Mouse (Mus musculus) 416B (cell line): ENCODE results near the gene St6galnac6.

Experiments
- DNase-seq: peaks from one replicate; pipeline ENCODE4 v3.0.0; 2011; ENCODE audit warnings: low read depth

St6galnac6 gene

DNA sequence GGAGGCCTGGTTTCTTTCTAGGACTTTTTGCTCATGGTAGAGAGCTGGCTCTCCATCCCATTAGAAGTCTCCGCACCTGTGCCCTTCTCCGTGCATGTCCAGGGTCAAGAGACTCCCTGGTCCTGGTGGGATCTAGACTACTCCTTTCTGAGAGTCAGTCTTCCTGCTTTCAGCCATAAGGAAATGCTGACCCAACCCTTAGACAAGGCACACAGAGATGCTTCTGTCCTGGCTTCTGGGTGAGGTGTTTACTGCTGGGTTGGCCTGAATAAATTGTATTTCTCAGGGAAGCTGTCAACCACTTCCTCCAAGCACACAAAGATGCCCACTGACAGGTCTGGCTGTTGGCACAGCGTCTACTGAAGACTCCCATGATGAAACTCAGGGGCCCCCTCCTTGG lies at the start of gene St6galnac6:
Gene St6galnac6 (plus strand): TSS at position 301 of the 400 bp plus-strand sequence.
- DNase-seq: no peak

DNA sequence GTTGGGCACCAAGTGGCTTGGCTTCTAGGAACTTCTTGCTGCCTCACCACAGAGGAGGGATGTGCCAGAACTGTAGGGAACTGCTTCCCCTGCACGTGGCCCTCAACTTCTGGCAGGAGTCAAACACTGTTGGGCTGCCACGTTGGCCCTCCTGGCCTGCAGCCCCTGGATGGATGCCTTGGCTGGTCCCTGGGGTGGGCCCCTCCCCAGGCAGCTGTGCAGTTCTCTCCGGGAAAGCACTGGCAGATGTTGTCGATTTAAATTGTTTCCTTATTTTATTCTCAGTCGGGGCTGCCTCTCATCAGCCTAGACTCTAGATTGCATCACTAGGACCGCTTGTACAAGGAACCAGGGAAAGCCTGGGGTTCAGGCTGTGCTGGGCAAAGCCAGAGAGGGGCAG lies 49.7 kb upstream of the St6galnac6 start:
- DNase-seq: no peak

DNA sequence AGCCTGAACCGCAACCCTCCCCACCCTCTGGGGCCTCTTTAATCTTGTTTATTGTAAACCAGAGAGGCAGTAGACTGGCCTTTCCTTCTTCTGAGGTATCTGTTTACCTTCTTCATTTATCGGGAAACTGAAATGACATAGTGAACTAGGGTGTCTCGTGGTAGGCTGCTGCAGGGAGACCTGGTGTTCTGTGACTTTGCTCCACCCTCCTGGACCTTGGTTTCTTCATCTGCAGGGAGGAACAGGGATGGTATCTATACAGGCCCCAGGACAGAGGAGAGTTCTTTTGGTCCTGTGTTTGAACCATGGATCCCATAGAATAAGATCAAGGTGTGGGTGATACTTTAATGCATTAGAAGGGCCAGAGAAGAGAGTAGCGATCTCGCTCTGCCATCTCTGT lies 48.3 kb upstream of the St6galnac6 start:
- no peak for DNase-seq

DNA sequence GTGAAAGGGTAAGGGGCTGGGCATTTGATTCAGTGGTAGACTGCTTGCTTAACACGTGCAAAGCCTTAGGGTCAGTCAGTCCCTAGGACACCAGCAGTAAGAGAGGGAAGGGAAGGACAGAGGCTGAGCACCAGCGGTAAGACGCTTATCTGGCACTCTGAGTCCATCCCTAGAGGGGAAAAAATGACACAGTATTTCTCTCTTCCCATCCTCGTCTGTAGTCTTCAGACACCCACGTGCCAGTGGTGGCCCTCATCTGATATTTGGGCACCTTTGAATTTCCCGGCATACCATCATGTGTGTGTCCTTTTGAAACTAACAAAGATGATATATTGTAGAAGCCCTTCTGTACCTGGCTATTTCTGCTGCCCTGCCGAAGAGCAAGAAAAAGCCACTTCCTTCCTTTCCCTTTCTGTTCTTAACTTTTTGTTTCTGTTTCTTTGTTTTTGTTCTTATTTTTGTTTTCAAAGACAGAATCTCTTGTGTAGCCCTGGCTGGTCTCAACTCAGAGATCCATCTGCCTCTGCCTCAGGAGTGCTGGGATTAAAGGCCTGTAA lies 45.8 kb upstream of the St6galnac6 start:
- DNase-seq: peak; percentile 37

DNA sequence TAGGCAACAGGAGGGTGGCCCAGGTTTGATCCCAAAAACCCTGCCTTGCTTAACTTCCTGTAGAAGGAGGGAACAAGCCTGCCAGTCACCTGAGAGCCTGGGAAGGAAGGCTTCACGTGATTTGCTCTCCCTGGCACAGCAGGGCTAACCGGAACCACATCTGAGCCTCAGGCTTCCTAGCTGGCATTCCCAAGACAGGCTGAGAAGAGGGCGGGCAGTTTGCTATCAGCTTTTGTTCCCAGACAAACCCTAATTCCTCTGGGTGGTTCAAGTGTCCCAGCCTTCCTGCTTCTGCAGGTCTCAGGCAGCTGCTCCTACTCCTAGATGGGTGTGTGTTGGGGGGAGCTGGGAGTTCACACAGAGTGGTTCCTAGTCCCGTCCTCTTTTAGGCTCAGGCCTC lies 44.0 kb upstream of the St6galnac6 start:
- DNase-seq: no peak

DNA sequence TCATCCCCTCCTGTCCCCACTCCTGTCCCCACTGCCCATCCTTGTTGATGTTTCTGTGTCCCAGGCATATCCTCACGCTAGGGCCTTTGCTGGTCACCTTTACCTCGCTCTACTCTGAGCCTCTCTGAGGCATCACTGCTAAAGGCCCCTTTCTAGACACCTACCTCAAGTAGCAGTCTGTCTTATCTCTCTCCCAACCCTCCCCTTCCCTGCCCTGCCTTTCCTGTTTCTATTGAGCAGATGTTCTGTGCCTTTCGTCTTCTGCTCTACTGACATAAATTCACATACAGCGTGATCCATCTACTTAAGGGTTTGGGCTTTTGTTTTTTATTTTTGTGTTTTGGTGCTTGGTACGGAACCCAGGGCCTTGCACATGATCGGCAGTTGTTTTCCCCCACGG lies 43.5 kb upstream of the St6galnac6 start:
- DNase-seq: no peak

DNA sequence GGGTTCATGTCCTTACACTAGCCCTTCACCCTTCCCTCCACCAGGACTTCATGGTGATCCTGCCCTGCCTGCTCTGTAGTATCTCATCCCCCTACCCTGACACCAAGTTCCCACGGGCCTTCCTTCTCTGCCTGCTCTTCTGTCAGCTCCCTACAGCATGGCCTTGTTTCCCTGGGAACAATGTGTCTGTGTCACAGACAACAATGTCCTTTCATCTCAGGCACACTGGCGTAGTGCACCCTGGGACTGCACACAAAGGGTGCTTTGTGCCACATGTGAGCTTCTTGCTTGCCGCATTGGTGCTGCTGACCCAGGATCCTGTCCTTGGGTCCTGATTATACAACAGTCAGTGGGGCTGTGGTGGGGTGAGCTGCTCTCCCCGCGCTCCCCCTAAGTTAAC lies 39.9 kb upstream of the St6galnac6 start:
- no peak for DNase-seq

DNA sequence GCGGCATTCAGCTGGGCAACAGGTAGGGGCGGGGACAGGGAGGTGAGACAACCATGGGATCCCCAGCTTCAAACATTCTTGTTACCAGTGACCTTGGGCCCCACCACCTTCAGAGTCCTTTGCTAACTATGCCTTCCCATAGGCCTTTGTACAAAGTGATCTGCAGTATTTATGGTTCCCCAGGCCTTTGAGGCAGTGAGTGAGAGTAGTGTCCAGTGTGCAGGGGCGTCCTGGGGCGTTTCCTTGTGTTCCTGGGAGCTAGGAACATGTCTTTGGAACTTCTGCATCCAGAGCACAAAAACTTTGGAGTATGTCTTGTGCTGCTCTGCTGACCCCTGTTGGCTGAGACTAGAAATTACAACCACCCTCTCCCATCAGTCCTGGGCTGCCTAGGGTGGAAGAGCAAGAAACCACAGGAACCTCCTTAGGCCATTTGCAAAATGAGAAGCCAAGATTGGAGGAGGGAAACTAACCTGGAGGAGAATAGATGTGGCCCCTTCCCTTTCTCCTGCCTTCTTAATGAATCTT lies 32.9 kb upstream of the St6galnac6 start:
- DNase-seq: peak; percentile 83

DNA sequence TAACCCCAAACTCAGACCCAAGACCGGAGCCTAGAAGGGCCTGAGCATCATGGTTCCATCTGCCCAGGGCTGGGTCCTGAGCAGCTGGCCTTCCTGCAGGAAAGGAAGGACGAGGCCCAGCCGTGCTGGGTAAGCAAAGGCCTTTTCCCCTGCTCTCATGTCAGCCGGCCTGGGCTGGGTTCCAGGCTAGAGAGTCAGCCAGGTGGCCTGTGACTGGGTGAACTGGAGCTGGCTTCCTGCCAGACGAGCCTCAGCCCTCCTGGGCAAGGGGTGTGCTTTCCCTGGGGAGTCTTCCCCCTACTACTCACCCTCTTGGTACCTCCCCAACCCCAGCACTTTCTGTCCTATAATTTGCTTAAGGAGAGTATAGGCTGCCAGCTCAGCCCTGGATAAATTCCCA lies 31.4 kb upstream of the St6galnac6 start:
- no peak for DNase-seq

DNA sequence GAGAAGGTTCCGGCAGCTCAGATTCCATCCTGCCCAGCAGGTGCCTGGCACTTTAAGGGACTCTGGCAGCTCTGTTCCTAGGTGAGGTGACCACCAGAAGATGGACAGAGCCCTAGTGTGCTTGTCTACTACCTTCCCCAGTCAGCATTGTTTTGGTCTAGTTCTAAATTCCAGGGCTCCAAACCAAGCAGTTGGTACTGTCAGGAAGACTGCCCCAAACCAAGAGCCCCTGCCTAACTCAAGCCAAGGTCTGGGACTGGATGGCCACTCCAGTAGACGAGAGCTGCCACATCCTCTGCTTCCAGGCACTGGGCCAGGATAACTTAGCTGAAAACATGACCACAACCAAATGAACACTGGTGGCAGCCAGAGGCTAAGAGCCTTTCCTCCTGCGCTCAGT lies 30.6 kb upstream of the St6galnac6 start:
- DNase-seq: no peak

DNA sequence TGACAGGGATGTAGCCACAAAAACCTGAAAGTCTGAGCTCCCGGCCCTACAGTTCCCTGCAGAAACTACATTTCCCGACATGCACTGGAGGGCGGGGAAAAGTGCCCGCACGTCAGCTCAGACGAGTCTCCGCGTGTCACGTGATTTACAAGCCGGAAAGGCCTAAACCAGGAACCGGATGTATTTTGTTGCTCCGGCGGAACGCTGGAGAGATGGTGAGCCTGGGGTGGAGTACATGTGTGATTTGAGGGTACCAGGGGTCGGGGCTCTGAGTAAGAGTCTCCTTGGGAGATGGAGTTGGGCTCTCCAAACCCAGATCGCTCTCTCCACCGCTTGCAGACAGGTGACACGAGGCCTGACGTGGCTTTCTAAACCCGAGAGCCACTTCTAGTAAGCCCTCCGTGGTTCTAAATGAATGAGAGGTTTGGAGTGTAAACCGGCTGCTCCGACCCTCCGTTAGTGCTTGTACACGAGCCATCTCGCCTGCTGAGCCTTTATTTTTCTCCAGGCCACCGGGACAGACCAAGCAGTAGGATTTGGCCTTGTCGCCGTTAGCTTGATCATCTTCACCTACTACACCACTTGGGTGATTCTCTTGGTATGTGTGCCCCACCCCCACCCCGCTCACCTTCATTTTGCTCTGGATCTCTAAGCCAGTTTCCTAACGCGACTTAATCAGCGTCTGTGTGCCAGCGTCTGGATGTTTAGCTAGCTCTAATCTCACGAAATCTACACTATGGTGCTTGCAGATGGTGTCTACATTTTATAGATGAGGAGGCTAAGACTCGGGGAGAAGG lies 28.6 kb upstream of the St6galnac6 start, which contains the start of gene Dpm2:
Gene Dpm2 (plus strand): TSS at position 161 of the 797 bp plus-strand sequence.
- DNase-seq: peak; percentile 96

DNA sequence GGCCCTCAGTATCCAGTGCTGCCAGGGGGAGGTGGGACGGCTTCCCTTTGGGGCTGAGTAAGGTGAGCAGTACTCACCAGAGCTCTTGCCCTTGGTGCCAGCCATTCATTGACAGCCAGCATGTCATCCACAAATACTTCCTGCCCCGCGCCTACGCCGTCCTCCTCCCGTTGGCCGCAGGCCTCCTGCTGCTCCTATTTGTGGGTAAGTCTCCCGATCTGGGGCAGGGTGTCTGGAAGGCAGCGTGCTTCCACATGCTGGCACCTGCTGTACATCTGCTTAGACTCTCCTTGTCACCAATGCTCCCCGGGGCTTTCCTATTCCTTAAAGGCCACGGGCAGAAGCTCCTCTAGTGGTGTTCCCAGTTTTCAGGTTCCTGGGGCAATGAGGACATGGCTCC lies 27.3 kb upstream of the St6galnac6 start:
- no peak for DNase-seq

DNA sequence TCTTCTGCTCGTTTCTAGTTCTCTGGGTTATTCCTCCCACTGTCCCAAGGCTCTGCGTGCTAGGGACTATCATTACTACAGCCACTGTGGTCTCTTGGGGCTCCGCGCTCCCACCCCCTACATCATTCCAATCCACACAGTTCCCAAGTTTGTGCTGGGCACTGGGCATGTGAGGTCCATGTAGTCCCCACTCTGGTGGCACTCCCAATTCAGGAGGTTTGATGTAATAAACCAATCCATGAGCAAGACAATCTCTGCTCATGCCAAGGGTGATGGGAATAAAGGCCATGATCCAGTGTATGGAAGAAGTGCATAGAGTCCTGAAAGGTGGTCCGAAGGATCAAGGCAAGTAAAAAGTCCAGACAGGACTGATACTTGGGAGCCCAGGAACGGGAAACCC lies 25.0 kb upstream of the St6galnac6 start, which contains the start of gene Pip5kl1:
Gene Pip5kl1 (plus strand): TSS at position 301 of the 400 bp plus-strand sequence.
- no peak for DNase-seq

DNA sequence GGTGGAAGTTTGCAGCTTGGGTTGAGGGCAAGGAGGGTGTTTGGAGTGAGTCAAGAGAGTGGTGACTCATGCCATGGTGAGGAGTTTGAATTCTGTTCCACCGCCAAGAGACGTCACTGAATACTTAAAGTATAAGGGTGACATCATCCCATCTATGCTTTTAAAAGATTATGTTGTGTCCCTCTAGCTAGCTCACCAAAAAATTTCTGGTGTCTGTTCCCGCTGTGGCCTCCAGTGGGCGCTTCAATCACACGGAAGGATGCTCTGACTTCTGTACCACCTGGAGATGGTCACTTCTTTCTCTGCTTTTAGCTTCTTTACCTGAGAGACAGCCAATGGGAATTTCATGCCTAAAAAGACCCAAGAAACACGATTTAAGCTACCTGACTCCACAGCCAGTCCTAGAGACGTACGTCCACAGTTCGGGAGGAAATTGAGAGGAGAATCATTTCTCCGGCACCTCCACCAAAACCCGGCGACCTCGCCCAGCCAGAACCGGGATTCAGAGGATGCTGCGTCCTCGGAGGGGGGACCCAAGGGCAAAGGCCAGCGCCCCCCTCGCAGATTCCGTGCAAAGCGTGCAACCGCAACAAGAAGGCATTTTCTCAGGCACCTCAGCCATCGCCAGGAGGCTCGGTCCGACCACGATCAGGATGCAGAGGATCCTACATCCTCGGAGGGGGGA lies 24.5 kb upstream of the St6galnac6 start:
- DNase-seq: peak; percentile 70

DNA sequence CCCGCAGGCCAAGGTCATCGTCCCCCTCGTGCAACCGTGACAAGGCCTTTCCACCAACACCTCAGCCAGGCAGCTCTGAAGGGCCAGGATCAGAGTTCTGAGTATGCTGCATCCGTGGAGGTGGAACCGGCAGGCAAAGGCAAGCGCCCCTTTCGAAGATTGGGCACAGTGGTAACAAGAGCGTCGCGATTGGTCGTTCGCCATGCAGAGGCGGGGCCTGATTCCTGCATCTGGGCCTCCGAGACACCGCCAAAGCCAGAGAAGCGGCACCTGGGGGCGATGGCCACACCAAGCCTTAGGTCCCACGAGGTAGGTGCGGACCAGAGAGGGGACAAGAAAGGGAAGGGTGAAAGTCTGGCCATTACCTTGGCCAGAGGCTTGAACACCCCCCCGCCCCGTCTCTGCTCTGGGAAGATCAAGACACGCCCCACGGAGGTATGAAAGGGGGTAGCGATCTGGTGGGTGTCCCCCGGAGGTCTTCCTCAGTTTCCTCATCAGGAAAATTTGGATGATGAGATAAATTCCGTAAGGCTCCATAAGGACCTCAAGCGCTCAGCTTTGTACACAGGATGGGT lies 23.8 kb upstream of the St6galnac6 start, which contains the start of gene 9430097D07Rik:
Gene 9430097D07Rik (minus strand): TSS at position 99 of the 575 bp plus-strand sequence.
- no peak for DNase-seq

DNA sequence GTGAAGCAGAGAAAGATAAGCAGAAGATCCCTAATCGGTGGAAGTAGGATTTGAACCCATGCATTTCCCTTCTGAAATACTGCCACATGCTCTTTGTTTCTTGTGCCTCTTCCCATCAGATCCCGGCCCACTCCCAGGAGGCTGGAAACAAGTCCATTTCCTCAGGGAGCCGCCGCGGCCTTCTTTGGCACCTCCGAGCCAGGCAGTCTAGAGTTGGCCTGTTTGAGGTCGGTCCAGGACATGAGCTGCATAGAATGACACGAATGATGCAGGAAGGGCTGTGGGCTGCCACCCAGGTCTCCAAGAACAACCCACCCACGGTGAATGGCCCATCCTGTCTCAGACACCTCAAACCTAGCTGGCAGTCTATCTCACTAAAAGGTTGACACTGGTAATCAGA lies 23.0 kb upstream of the St6galnac6 start:
- DNase-seq: no peak

DNA sequence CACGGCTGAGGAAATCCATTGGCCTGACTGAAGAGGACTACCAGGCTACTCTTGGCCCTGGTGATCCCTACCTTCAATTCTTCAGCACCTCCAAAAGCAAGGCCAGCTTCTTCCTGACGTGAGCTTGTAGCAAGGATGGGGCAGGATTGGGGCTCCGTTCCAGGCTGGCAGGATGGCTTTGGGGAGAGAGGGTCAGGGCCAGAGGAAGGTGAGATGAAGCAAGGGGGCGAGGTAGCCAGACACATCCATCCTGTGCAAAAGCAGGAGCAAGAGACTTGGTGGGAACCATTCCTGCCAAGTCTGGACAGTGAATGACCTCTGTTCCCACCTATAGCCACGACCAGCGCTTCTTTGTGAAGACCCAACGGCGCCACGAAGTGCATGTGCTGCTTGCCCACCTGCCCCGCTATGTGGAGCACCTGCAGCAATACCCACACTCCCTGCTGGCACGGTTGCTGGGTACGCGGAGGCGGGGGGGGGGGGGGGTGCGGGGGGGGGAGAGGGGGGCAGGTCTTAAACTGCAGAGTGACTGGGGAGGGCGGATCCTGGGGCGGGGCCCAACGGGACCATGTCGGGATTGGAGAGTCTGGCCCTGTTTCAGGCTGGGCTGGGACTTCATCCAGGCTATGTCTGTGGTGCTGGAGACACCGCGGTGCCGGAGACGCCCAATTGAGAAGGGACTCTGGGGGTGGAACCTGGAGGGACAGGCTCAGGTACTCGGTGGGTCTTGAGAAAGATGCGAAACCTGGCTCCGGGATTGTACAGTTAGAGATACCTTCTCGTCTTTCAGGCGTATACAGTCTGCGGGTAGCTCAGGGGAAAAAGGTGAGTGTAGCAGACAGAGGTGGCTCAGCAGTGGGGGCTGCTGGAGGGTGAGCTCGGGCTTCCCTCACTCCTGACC lies 21.1 kb upstream of the St6galnac6 start:
- DNase-seq: no peak

DNA sequence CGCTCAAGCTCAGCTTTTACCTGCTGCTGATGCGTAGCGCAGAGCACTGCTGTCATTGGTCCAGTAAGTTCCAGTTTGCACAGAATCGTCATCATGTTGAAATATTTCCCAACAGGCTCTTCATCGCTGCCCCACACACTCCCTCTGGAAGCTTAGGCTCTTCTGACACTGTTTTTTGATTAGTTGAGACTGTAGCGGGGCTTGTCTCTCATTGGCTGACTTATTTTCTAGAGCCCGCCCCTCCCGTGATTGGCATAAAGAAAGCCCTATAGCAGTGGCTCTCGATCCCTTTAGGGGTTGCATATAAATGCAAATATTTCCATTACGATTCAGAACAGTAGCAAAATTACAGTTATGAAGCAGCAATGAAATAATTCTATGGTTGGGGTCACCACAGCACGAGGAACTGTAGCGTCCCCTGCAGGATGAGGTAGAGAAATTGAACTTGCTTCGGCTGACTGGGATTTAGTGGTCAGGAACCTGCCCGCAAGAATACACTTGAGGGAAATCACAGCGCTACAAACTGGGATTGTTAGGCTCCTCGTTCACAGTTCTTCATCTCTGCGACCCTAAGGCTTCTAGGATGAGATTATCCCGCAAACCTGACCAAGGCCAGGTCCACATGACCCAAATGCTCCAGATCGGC lies 17.9 kb upstream of the St6galnac6 start:
- DNase-seq: peak; percentile 93

DNA sequence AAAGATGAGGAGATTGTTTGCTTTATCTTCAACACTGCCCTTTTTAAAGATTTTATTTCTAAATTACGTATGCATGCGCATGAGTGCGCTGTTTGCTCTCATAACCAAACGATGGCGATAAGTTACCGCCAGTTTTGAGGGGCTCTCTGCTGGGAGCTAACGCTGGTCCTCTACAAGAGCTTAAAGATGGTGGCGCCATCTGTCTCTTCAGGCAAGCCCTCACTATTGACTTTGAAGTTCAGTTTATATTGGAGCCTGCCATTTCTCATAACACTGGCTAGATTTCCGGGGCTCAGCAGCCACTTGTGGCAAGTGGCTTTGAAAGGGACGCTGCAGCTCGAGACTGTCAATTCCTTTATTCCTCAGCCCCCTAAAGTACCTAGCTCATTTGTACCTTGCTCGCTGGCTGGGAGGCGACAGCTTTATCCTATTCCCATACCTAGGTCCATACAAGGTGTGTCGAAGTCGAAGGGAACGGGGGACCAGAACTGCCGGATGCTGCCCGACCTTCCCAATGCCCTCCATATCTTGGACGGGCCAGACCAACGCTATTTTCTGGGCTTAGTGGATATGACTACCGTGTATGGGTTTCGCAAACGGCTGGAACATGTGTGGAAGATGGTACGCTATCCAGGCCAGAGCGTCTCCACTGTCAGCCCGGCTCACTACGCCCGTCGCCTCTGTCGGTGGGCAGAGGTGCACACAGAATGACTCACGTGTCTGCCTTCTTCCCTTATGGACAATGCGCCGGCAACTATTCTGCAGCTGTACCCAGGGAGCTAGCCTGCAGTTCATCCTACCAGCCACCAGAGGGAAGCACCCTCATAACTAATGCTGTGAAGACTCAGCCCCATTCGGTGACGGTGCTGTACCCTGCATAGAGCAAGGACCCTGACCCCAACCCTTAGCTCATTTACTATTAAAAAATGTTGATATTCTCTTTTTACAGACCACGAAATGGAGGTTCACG lies 16.4 kb upstream of the St6galnac6 start:
- DNase-seq: peak; percentile 92
